Mouse (Mus musculus): ENCODE results near the gene Fto. TPM values are rescaled to one million over a fixed set of nuclear protein-coding genes. Genes with fewer than 3 reads are reported as not detected.
A peak's percentile ranks its signal among the peaks of the same experiment; 100 is the strongest.

The Fto gene
- polyA plus RNA-seq, 1 experiment from 2014 or later, result 106 TPM

DNA sequence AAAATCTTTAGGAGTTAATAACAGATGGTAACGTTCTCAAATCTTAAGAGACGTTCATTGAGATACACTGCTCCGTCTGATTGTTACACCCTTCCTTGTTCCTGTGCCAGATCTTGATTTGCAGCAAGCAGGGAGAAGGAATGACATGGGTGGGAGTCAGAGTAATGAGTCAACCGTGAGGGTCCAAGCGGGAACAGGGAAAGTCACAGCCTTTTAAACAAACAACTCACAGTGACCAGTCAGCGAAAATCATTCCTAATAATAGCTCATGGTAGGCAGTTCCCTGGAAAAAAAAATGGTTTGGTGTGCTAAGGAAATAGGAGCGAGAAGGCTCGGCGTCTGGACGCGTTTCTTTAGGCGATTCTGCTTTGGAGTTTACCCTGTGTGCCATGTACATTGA lies 208.9 kb downstream of the Fto start:
- peaks cover 30% of the 10 kb centered on the region for H3K4me1 ChIP-seq
- 0 out of 2 replicates have a peak, but pooled peaks cover 4% of the 10 kb centered on the region for H3K27me3 ChIP-seq
- ATAC-seq (ENCODE audit: insufficient number of reproducible peaks, insufficient read depth, low FRiP score, low TSS enrichment), result no peak
- H3K36me3 ChIP-seq, result no peaks in the 10 kb centered on the region
- 67% methylated on average over 12 of the region's 12 CpGs for WGBS
- no peaks in the 10 kb centered on the region for H3K9me3 ChIP-seq
- no peak overlapping the region for H3K4me2 ChIP-seq (replicated peaks)
- H3K9ac ChIP-seq, result no peak overlapping the region
- no peak overlapping the region for H3K27ac ChIP-seq
- H3K4me3 ChIP-seq, result no peak overlapping the region

DNA sequence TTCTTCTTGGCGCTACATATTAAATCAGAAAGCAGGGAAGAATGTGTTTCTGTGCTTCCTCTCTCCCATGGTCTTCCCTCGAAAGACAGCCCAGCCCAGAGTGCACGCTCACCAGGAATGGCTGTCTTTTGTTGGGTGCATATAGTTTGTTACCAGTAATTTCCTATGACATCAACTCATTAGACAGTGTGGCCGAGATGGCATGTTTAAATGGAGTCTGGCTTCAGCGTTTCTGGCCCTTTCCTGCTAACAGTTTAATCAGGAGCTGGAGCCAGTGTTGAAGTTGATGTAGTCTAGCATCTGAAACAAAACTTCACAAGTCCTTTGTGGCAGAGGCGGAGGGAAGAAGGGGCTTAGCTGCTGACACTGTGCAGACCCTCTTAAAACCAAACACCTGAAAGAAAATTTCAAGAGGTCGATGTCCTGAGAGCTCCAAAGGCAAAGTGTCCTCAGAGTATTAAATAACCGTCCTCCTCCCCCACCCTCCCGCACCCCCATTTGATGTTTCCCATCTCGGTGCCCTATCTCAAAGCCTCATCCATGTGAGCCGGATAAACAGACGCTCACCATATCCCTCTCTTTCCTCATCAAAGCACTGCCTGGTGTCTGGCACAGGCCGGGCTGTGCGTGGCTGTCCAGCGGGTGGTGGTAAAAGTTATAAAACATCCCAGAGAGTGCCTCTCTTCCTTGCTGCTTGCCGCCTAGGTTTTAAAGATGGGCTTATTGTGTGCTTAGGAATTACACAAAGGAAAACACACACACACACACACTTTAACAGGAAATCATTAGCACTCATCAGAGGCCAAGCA lies 210.9 kb downstream of the Fto start:
- peaks cover 20% of the 10 kb centered on the region for H3K4me1 ChIP-seq
- H3K36me3 ChIP-seq, result no peaks in the 10 kb centered on the region
- peak; percentile 30; the same call in 1 of the 2 replicates for ATAC-seq (ENCODE audit: insufficient number of reproducible peaks, insufficient read depth, low FRiP score, low TSS enrichment)
- H3K9me3 ChIP-seq, result no peaks in the 10 kb centered on the region
- no peak overlapping the region for H3K27ac ChIP-seq
- H3K27me3 ChIP-seq, result peaks cover 9% of the 10 kb centered on the region; the same call in 1 of the 2 replicates
- WGBS, result 21% methylated on average over 16 of the region's 16 CpGs
- no peak overlapping the region for H3K9ac ChIP-seq
- H3K4me2 ChIP-seq (replicated peaks), result no peak overlapping the region
- H3K4me3 ChIP-seq, result no peak overlapping the region

DNA sequence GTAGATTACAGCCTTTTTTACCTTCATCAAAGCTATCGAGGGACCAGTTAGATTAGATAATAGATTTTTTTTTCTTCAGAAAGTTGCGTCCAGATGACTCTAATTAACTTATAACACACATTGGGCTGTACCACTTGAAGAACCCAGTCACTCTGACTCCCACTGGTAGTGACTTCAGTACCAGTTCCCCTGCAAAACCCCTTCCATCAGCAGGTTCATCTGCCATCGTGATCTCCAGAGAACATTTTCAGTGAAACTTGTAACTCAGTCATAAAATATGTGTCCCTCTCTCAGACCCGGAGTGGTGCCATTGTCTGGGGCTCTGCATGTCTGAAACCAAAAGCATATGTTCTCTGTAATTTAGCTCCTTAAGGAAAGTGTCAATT lies 211.5 kb downstream of the Fto start:
- WGBS, result 7% methylated on average over 4 of the region's 4 CpGs

DNA sequence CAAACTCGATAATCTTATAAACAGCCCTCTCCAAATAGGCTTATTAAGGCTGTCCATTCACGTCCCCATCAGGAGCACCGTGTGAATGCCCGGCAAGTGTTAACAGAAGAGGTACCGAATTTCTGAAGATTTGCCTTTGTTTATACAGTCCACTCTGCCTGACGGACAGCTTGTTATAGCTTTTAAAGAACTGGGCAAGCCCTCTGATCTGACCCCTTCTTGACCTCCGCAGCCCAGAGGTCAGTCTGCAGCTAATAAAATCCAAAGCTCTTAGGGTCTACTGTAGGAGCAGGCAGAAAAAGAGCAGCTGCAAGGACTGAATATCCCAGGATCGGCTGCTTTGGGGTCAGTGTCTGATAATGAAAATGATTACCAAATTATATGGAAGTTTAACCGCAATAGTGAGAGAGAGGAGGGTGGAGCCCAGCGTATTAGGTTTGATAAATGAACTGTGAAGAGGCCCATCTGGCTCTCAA lies 212.1 kb downstream of the Fto start:
- Histone ChIP-seq H3K4me2 (replicated peaks) (no peak overlapping the region), H3K36me3 (no peaks in the 10 kb centered on the region), H3K27me3 (peaks cover 9% of the 10 kb centered on the region; the same call in 1 of the 2 replicates), H3K9ac (no peak overlapping the region), H3K9me3 (no peaks in the 10 kb centered on the region), H3K4me1 (peaks cover 20% of the 10 kb centered on the region), H3K4me3 (no peak overlapping the region), H3K27ac (no peak overlapping the region)
- ATAC-seq (ENCODE audit: insufficient number of reproducible peaks, insufficient read depth, low FRiP score, low TSS enrichment), result no peak
- WGBS, result 5% methylated on average over 10 of the region's 10 CpGs

More for the DNA sequence above, 211.5 kb downstream of the Fto start:
- Histone ChIP-seq H3K9me3 (no peaks in the 10 kb centered on the region), H3K4me2 (replicated peaks) (no peak overlapping the region), H3K27ac (no peak overlapping the region), H3K36me3 (no peaks in the 10 kb centered on the region), H3K9ac (no peak overlapping the region), H3K4me1 (peaks cover 20% of the 10 kb centered on the region), H3K27me3 (peaks cover 9% of the 10 kb centered on the region; the same call in 1 of the 2 replicates), H3K4me3 (no peak overlapping the region)
- ATAC-seq (ENCODE audit: insufficient number of reproducible peaks, insufficient read depth, low FRiP score, low TSS enrichment), result no peak

DNA sequence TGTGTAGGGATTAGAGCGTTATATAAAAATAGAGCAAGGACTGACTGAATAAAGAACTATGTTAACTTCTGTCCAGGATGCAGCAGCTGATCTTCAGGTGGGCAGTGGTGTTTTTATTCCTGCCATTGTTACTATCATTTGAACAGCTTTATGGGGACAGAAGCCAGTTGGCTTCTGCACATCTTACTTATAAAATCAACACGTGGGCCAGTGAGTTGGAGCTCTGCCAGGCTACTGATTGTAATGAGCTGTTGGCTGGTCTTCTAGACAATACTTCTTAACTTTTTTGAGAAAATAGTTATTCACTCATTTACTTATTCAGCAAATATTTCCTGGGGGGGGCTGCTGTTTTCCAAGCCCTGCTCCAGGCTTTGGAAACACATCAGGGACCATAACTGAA lies 215.6 kb downstream of the Fto start:
- no peaks in the 10 kb centered on the region for H3K9me3 ChIP-seq
- H3K4me2 ChIP-seq (replicated peaks), result no peak overlapping the region
- H3K4me3 ChIP-seq, result no peak overlapping the region
- no peak for ATAC-seq (ENCODE audit: insufficient number of reproducible peaks, insufficient read depth, low FRiP score, low TSS enrichment)
- peaks cover 38% of the 10 kb centered on the region for H3K4me1 ChIP-seq
- no peaks in the 10 kb centered on the region for H3K36me3 ChIP-seq
- H3K27me3 ChIP-seq, result peaks cover 17% of the 10 kb centered on the region; the same call in 1 of the 2 replicates
- H3K27ac ChIP-seq, result no peak overlapping the region
- H3K9ac ChIP-seq, result no peak overlapping the region
- WGBS, result 76% methylated on average over 2 of the region's 2 CpGs

DNA sequence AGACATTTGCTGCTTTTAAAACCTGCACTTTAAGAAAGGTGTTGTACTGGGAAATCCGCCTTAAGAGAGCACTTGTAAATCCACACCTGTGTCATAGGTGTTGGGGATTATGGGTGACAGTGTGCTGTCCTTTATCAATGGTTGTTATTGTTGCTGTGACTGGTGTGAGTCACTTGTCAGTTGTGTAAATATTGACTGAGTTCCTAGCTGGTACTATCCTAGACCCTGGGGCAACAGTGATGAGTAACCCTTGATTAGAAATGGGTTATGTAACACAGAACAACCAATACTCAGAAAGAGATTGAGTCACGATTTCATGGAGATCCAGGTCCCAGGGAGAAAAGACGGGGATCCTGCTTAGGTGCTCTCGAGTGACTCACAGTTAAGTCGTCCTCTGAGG lies 216.4 kb downstream of the Fto start:
- H3K9me3 ChIP-seq, result no peaks in the 10 kb centered on the region
- H3K36me3 ChIP-seq, result no peaks in the 10 kb centered on the region
- 91% methylated on average over 5 of the region's 5 CpGs for WGBS
- ATAC-seq (ENCODE audit: insufficient number of reproducible peaks, insufficient read depth, low FRiP score, low TSS enrichment), result no peak
- H3K4me3 ChIP-seq, result no peak overlapping the region
- no peak overlapping the region for H3K4me2 ChIP-seq (replicated peaks)
- peaks cover 17% of the 10 kb centered on the region; the same call in 1 of the 2 replicates for H3K27me3 ChIP-seq
- no peak overlapping the region for H3K9ac ChIP-seq
- no peak overlapping the region for H3K27ac ChIP-seq
- H3K4me1 ChIP-seq, result peaks cover 37% of the 10 kb centered on the region

DNA sequence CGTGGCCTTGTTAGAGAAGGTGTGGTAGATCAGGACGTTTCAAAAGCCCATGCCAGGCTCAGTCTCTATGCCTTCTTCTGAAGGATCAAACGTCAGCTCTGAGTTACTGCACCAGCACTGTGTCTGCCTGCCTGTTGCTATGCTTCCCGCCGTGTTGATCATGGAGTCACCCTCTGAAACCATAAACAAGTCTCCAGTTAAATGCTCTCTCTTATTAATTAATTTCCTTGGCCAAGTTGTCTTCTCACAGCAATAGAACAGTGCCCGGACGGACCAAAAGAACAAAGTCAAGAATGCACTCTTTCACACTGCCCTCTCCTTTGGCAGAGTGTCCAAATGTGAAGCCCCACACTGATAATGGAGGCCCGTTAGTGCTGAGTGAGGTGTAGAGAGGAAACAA lies 217.3 kb downstream of the Fto start:
- Histone ChIP-seq H3K4me1 (peaks cover 28% of the 10 kb centered on the region), H3K4me2 (replicated peaks) (no peak overlapping the region), H3K27ac (no peak overlapping the region), H3K9me3 (no peaks in the 10 kb centered on the region), H3K27me3 (peaks cover 17% of the 10 kb centered on the region; the same call in 1 of the 2 replicates), H3K4me3 (no peak overlapping the region), H3K36me3 (no peaks in the 10 kb centered on the region), H3K9ac (no peak overlapping the region)
- 82% methylated on average over 8 of the region's 8 CpGs for WGBS
- no peak for ATAC-seq (ENCODE audit: insufficient number of reproducible peaks, insufficient read depth, low FRiP score, low TSS enrichment)

DNA sequence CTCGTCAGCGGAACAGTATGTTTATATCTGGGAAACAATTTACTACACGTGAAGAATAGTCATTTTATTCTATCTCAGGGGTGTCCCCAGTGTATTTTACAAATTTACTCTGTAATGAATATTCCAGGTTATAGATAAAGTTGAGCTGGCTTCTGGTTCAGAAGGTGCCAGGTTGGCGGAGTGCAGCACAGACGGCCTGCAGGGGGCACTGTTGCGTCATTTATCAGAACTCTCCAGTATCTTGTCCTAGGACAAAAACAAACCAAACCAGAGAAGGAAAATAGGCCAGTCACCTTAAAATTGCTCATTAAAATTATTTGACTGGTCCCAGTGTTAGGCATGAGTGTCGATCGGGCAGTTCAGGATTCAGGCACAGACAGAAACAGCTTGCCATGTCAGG lies 218.6 kb downstream of the Fto start:
- 17% methylated on average over 8 of the region's 8 CpGs for WGBS
- ATAC-seq (ENCODE audit: insufficient number of reproducible peaks, insufficient read depth, low FRiP score, low TSS enrichment), result no peak
- peaks cover 17% of the 10 kb centered on the region; the same call in 1 of the 2 replicates for H3K27me3 ChIP-seq

DNA sequence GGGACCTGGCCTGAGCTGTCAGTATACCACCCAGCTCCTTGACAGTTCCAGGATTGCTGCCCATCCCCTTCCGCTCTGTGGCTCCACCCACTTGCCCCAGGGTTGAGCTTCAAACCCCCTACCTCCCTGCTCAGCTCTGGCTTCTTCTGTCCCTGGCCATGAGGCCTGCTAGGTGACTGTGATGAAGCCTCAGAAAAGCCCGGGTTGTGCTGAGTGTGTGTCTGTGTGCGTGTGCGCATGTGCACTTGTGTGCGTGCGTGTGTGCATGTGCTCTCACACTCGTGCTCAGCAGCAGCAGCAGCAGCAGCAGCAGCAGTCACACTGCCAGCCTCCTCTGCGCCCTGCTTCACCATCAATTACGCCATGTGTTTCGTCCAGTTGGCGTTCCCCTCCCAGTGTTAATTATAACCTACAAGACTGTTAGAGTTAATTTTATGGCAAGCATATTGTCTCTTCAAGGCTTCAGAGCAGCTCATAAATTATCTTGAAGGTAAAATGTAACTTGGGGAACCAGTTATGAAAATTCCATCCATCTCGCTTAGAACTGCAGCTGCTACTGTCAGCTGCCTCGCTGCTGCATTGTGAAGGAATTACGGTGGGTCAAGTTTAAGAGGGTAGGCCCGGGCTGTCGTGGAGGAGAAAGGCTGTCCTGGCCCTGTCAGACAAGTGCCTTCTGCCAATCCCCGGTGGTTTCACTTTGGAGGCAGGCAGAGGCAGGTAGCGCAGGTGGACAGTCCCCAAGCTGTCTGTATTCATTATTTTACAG lies 219.5 kb downstream of the Fto start:
- 54% methylated on average over 18 of the region's 18 CpGs for WGBS
- no peak overlapping the region for H3K4me2 ChIP-seq (replicated peaks)
- ATAC-seq (ENCODE audit: insufficient number of reproducible peaks, insufficient read depth, low FRiP score, low TSS enrichment), result no peak
- peaks cover 12% of the 10 kb centered on the region; the same call in 1 of the 2 replicates for H3K27me3 ChIP-seq
- no peaks in the 10 kb centered on the region for H3K36me3 ChIP-seq
- peak overlapping the region; percentile 36; the same call in 1 of the 2 replicates for H3K27ac ChIP-seq
- no peaks in the 10 kb centered on the region for H3K9me3 ChIP-seq
- no peak overlapping the region for H3K9ac ChIP-seq
- no peak overlapping the region for H3K4me3 ChIP-seq
- H3K4me1 ChIP-seq, result peaks cover 31% of the 10 kb centered on the region

More for the DNA sequence above, 218.6 kb downstream of the Fto start:
- Histone ChIP-seq H3K4me1 (peaks cover 25% of the 10 kb centered on the region), H3K9ac (no peak overlapping the region), H3K4me3 (no peak overlapping the region), H3K4me2 (replicated peaks) (no peak overlapping the region), H3K36me3 (no peaks in the 10 kb centered on the region), H3K27ac (no peak overlapping the region), H3K9me3 (no peaks in the 10 kb centered on the region)

DNA sequence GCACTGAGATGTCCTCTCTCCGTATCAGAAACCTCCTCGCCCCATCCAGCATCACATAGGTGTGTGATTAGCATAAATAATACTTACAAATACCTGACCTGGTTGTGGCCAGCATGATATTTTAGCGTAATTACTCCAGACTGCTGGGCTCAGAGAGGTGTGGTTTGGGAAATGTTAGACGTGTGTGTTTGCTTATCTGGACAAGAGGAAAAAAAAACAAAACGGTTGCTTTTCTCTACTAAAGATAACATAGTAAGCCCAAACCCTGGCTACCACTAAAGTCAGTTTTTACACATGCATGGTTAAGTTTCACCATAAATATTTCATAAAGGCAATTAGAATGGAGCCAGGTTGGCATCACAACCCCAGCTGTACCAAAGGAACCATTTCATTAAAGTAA lies 221.4 kb downstream of the Fto start:
- Histone ChIP-seq H3K9me3 (no peaks in the 10 kb centered on the region), H3K27ac (no peak overlapping the region), H3K36me3 (no peaks in the 10 kb centered on the region), H3K4me3 (no peak overlapping the region), H3K9ac (no peak overlapping the region), H3K4me2 (replicated peaks) (no peak overlapping the region), H3K27me3 (peaks cover 12% of the 10 kb centered on the region; the same call in 1 of the 2 replicates), H3K4me1 (peaks cover 48% of the 10 kb centered on the region)
- WGBS, result 62% methylated on average over 5 of the region's 5 CpGs
- ATAC-seq (ENCODE audit: insufficient number of reproducible peaks, insufficient read depth, low FRiP score, low TSS enrichment), result no peak

DNA sequence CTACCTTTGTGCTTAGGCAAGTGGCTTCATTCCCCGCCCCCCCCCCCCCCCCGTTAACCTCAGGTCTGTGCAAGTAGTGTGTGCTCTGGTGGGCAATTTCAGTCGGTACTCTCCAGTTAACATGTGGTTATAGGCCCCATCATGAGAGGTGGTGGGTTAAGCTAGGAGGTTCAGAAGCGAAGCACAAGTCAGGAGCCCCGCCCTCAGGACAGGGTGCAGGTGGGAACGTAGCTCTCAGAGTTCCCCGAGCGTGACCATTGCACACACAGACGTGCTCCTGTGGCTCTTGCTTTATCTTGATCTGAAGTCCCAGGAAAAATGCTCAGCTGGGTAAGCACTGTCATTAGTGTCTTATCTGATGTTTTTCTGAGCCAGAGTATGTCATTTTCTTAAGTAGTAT lies 224.8 kb downstream of the Fto start:
- ATAC-seq (ENCODE audit: insufficient number of reproducible peaks, insufficient read depth, low FRiP score, low TSS enrichment), result no peak
- no peaks in the 10 kb centered on the region for H3K9me3 ChIP-seq
- H3K4me2 ChIP-seq (replicated peaks), result no peak overlapping the region
- H3K27ac ChIP-seq, result 0 out of 2 replicates have a peak overlapping the region, but pooled peaks have one; percentile 41
- H3K9ac ChIP-seq, result no peak overlapping the region
- H3K4me3 ChIP-seq, result no peak overlapping the region
- H3K36me3 ChIP-seq, result 0 out of 2 replicates have a peak, but pooled peaks cover 3% of the 10 kb centered on the region
- H3K4me1 ChIP-seq, result peaks cover 44% of the 10 kb centered on the region
- 67% methylated on average over 9 of the region's 9 CpGs for WGBS
- H3K27me3 ChIP-seq, result no peaks in the 10 kb centered on the region
